Mouse (Mus musculus): ENCODE data around the gene Fut9.

DNA sequence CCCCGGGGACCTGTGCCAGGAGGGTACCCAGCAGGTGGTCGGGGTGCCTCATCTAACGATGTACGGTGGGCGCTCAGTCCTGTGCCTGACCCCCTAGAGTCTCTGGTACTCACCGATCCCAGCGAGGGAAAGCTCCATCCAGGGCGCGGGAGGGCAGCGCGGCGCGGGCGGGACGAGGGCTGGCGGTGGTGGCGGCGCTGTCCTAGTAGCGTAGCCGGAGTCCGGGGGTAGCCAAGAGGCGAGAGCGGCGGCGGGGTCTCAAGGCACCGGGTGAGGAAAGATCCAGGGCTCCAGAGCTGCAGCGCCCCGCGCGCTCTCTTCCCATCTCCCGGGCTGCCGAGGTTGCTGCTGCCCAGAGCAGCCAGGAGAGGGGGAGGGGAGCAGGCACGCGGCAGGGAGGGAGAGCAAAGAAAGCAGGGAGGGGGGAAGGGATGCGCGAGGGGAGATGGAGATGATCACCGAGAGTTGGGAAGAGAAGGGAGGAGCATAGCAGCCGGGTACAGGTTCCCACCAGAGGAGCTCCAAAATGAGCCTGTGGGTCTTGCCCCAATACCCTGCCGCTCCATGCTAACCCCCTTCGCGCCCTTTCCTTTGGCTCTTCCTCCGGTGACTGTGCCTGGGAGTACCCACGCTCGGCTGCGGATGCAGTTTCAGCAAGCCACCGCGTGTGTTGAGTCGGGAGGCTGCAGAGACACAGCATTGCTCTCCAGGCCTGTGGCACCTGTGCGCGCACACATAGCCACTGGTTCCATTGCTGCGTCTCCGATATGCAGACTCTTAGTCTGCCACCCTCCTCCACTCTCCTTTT lies at the start of gene Fut9:
- TF ChIP-seq CTCF (IDR thresholded peaks at IDR 0.05) (no peak), EP300 (IDR thresholded peaks at IDR 0.05) (no peak)
